Mouse (Mus musculus) liver, embryonic 15.5 days (tissue): ENCODE measurements around the gene Zfp985. TPM values are rescaled to one million over a fixed set of nuclear protein-coding genes. Genes with fewer than 3 reads are reported as not detected.
"Not testable (repeated sequence)": the region's sequence is repeated elsewhere in the genome, so short reads cannot be mapped to it uniquely, and the experiment has no call there.

ENCODE experiments used
- ATAC-seq: fragments of 200-750 bp; cut with Nextera tagmentation; 2 replicates; pipeline ENCODE4 v1.8.0; 2017; ENCODE audit warnings: moderate number of reproducible peaks, mild to moderate bottlenecking, moderate library complexity; ENCODE audit not compliant: insufficient read depth
- H3K27ac ChIP-seq: fragments of 300-500 bp; sonication (generic); replicated peaks from 2 replicates; pipeline ENCODE4 v1.5.1; 2015; ENCODE audit warnings: mild to moderate bottlenecking, inconsistent platforms
- H3K27me3 ChIP-seq: fragments of 300-500 bp; sonication (generic); 2 replicates; pipeline ENCODE4 v1.6.1; 2015; ENCODE audit warnings: mild to moderate bottlenecking, inconsistent platforms
- H3K36me3 ChIP-seq: fragments of 300-500 bp; sonication (generic); replicated peaks from 2 replicates; pipeline ENCODE4 v1.6.1; 2015; ENCODE audit warnings: moderate library complexity, mild to moderate bottlenecking, inconsistent platforms
- H3K4me1 ChIP-seq: fragments of 300-500 bp; sonication (generic); replicated peaks from 2 replicates; pipeline ENCODE4 v1.6.1; 2015; ENCODE audit warnings: inconsistent platforms
- H3K4me2 ChIP-seq: fragments of 300-500 bp; sonication (generic); 2 replicates; pipeline ENCODE4 v1.6.1; 2015; ENCODE audit warnings: moderate library complexity, mild to moderate bottlenecking, inconsistent platforms
- H3K4me3 ChIP-seq: fragments of 300-500 bp; sonication (generic); replicated peaks from 2 replicates; pipeline ENCODE4 v1.5.1; 2015; ENCODE audit warnings: mild to moderate bottlenecking, inconsistent platforms
- H3K9ac ChIP-seq: fragments of 300-500 bp; sonication (generic); 2 replicates; pipeline ENCODE4 v1.6.1; 2015; ENCODE audit warnings: moderate library complexity, mild to moderate bottlenecking, inconsistent platforms
- H3K9me3 ChIP-seq: fragments of 300-500 bp; sonication (generic); replicated peaks from 2 replicates; pipeline ENCODE4 v1.6.1; 2016; ENCODE audit warnings: inconsistent platforms
- WGBS: fragments of 180-500 bp; shearing (Covaris S2); methylation state at CpG from one replicate; pipeline ENCODE4 v1.1.7; 2015; ENCODE audit warnings: mixed read lengths; ENCODE audit not compliant: insufficient replicate concordance; 5-methylcytosine and 5-hydroxymethylcytosine counted together
- polyA plus RNA-seq: library from polyadenylated mRNA; unstranded; fragments of >200 nt; fragmentation: Nextera tagmentation; extraction: Ambion mirVana; gene quantifications from 2 replicates; pipeline ENCODE4 v1.2.1, GENCODE M21; 2015

Gene Zfp985
- polyA plus RNA-seq, 1 experiment from 2014 or later = 0.07 TPM

- Histone ChIP-seq H3K4me3 (no peak overlapping the region), H3K27ac (no peak overlapping the region), H3K4me1 (no peaks in the 10 kb centered on the region), H3K27me3 (no peaks in the 10 kb centered on the region), H3K9me3 (0 out of 2 replicates have a peak, but pooled peaks cover 9% of the 10 kb centered on the region), H3K4me2 (no peak overlapping the region), H3K36me3 (no peaks in the 10 kb centered on the region), H3K9ac (no peak overlapping the region)
- WGBS = 61% methylated on average over 4 of the region's 4 CpGs
- no peak for ATAC-seq
Measured at GRCm38 (mm10) chr4:147605521-147605920, 52.4 kb downstream of the Zfp985 start.

GRCm38 (mm10) chr4:147606511-147606910 is 53.4 kb downstream of the Zfp985 start:
- ATAC-seq, H3K36me3 ChIP-seq: not testable (repeated sequence)
- WGBS = 59% methylated on average over 6 of the region's 6 CpGs

GRCm38 (mm10) chr4:147633818-147634262 is 80.8 kb downstream of the Zfp985 start:
- H3K4me2 ChIP-seq, H3K27me3 ChIP-seq, H3K36me3 ChIP-seq, H3K4me1 ChIP-seq, H3K27ac ChIP-seq, H3K9me3 ChIP-seq, H3K9ac ChIP-seq, H3K4me3 ChIP-seq: not testable (repeated sequence)
- ATAC-seq = peak; percentile 54; the same call in 1 of the 2 replicates
- no CpG with 5 or more reads among the region's 2 CpGs for WGBS

More at GRCm38 (mm10) chr4:147606511-147606910, 53.4 kb downstream of the Zfp985 start:
- H3K27me3 ChIP-seq, H3K4me1 ChIP-seq, H3K4me3 ChIP-seq, H3K4me2 ChIP-seq, H3K9me3 ChIP-seq, H3K9ac ChIP-seq, H3K27ac ChIP-seq: not testable (repeated sequence)

Other genes with a start within 250 kb of the Zfp985 start
- gene Zfp988, start 247.6 kb upstream of the Zfp985 start, polyA plus RNA-seq = not detected in 2 replicates
- gene Zfp978, start 192.0 kb upstream of the Zfp985 start, polyA plus RNA-seq = 0.16 TPM in 1 of 2 replicates, not detected in the other
- gene Zfp982, start 60.9 kb upstream of the Zfp985 start, polyA plus RNA-seq = 1.5 and 1.7 TPM in 2 replicates
- 0.07 and 0.08 TPM in 2 replicates for gene Gm16503, start 13.1 kb upstream of the Zfp985 start, polyA plus RNA-seq
- gene Zfp979, start 89.2 kb downstream of the Zfp985 start, polyA plus RNA-seq = 1.4 and 2.0 TPM in 2 replicates
- gene Zfp534, start 149.3 kb downstream of the Zfp985 start, polyA plus RNA-seq = not detected in 2 replicates